In genomic region chr11:88677350-88677749, GRCm38 (mm10) we compare ENCODE assay signal across 20 mouse cellular contexts. TPM values are rescaled to one million over a fixed set of nuclear protein-coding genes. Genes with fewer than 3 reads are reported as not detected.
DNase-seq lines count a peak whose midpoint lies in the region; ATAC-seq and TF ChIP-seq lines count a peak whose summit lies in the region.
"Had no signal": no experiment of that assay in that cellular context is flagged by ENCODE, and none has a peak within 500 bp of the region (broad histone marks: within the 10 kb centered on the region; RNA-seq: fewer than 3 reads in every experiment).

No protein-coding gene starts in this region.

- 0 out of 2 replicates have a peak overlapping the region, but pooled peaks have one; percentile 44 for H3K27ac ChIP-seq in embryonic facial prominence, embryonic 15.5 days (replicated peaks)
- no peak overlapping the region for H3K27ac ChIP-seq in embryonic facial prominence, embryonic 10.5 days (replicated peaks)
- peak overlapping the region; percentile 49 for H3K27ac ChIP-seq in hindbrain, postnatal 0 days
- H3K27ac ChIP-seq in hindbrain, embryonic 10.5 days: no peak overlapping the region
- H3K27ac ChIP-seq in neural tube, embryonic 13.5 days (replicated peaks): peak overlapping the region; percentile 52; the same call in 1 of the 2 replicates
- no peak overlapping the region for H3K27ac ChIP-seq in thymus, adult 2 months (ENCODE audit: control insufficient read depth, insufficient read depth, low read length)
- H3K27ac ChIP-seq: heart, adult 2 months; heart, embryonic 15.5 days; limb, embryonic 13.5 days; liver, embryonic 14.5 days; lung, embryonic 15.5 days had no signal

- H3K9ac ChIP-seq in embryonic facial prominence, embryonic 15.5 days: no peak overlapping the region
- no peak overlapping the region for H3K9ac ChIP-seq in hindbrain, postnatal 0 days (replicated peaks; ENCODE audit: low read length)
- no peak overlapping the region for H3K9ac ChIP-seq in neural tube, embryonic 13.5 days
- H3K9ac ChIP-seq: heart, embryonic 15.5 days; limb, embryonic 13.5 days; liver, embryonic 14.5 days; lung, embryonic 15.5 days had no signal

- no peak overlapping the region for H3K4me3 ChIP-seq in embryonic facial prominence, embryonic 15.5 days (replicated peaks)
- H3K4me3 ChIP-seq in embryonic facial prominence, embryonic 10.5 days: no peak overlapping the region
- H3K4me3 ChIP-seq in hindbrain, postnatal 0 days (ENCODE audit: low read length): no peak overlapping the region
- no peak overlapping the region for H3K4me3 ChIP-seq in hindbrain, embryonic 10.5 days
- H3K4me3 ChIP-seq in neural tube, embryonic 13.5 days: no peak overlapping the region
- H3K4me3 ChIP-seq in thymus, adult 2 months (ENCODE audit: control insufficient read depth, insufficient read depth, low read length): no peak overlapping the region
- H3K4me3 ChIP-seq: heart, adult 2 months; heart, embryonic 15.5 days; limb, embryonic 13.5 days; lung, embryonic 15.5 days had no signal

- H3K27me3 ChIP-seq in embryonic facial prominence, embryonic 15.5 days: no peaks in the 10 kb centered on the region
- H3K27me3 ChIP-seq in embryonic facial prominence, embryonic 10.5 days (replicated peaks; ENCODE audit: low read depth, poor library complexity, severe bottlenecking): no peaks in the 10 kb centered on the region
- no peaks in the 10 kb centered on the region for H3K27me3 ChIP-seq in hindbrain, postnatal 0 days (ENCODE audit: insufficient read depth, low read length)
- no peaks in the 10 kb centered on the region for H3K27me3 ChIP-seq in hindbrain, embryonic 10.5 days (ENCODE audit: insufficient read depth, poor library complexity, severe bottlenecking)
- H3K27me3 ChIP-seq in neural tube, embryonic 13.5 days: no peaks in the 10 kb centered on the region
- no peaks in the 10 kb centered on the region for H3K27me3 ChIP-seq in thymus, adult 2 months (ENCODE audit: control insufficient read depth, insufficient read depth, low read length)
- H3K27me3 ChIP-seq: heart, embryonic 15.5 days; limb, embryonic 13.5 days; lung, embryonic 15.5 days had no signal

- H3K4me1 ChIP-seq in embryonic facial prominence, embryonic 15.5 days: peaks cover 25% of the 10 kb centered on the region; the same call in 1 of the 2 replicates
- peaks cover 28% of the 10 kb centered on the region for H3K4me1 ChIP-seq in embryonic facial prominence, embryonic 10.5 days
- peaks cover 9% of the 10 kb centered on the region; the same call in 1 of the 2 replicates for H3K4me1 ChIP-seq in hindbrain, postnatal 0 days (ENCODE audit: insufficient read depth, low read length)
- peaks cover 54% of the 10 kb centered on the region for H3K4me1 ChIP-seq in hindbrain, embryonic 10.5 days (replicated peaks)
- peaks cover 60% of the 10 kb centered on the region for H3K4me1 ChIP-seq in neural tube, embryonic 13.5 days (replicated peaks)
- H3K4me1 ChIP-seq in thymus, adult 2 months (replicated peaks; ENCODE audit: control insufficient read depth, insufficient read depth, low read length): peaks cover 2% of the 10 kb centered on the region; the same call in 1 of the 2 replicates

- TF ChIP-seq CTCF in hindbrain, postnatal 0 days (IDR thresholded peaks at IDR 0.05; ENCODE audit: low read depth): no peak
- TF ChIP-seq CTCF in thymus, adult 2 months (IDR thresholded peaks at IDR 0.05; ENCODE audit: borderline replicate concordance, control insufficient read depth, extremely low read depth, insufficient read depth, low read length, poor library complexity): no peak

- no peak for ATAC-seq in embryonic facial prominence, embryonic 15.5 days (ENCODE audit: insufficient number of reproducible peaks, low FRiP score, low TSS enrichment, low read depth)
- no peak for ATAC-seq in hindbrain, postnatal 0 days
- ATAC-seq in neural tube, embryonic 13.5 days (ENCODE audit: low read depth): no peak
- ATAC-seq: forebrain, embryonic 14.5 days; intestine, postnatal 0 days had no signal

- WGBS in embryonic facial prominence, embryonic 15.5 days: 71% methylated on average over 7 of the region's 7 CpGs
- WGBS in embryonic facial prominence, embryonic 10.5 days: 83% methylated on average over 7 of the region's 7 CpGs
- 64% methylated on average over 7 of the region's 7 CpGs for WGBS in hindbrain, postnatal 0 days
- WGBS in hindbrain, embryonic 10.5 days: 85% methylated on average over 7 of the region's 7 CpGs
- 78% methylated on average over 7 of the region's 7 CpGs for WGBS in neural tube, embryonic 13.5 days
- 92% methylated on average over 7 of the region's 7 CpGs for WGBS in thymus, adult 2 months

- 0 out of 2 replicates have a peak, but pooled peaks cover 26% of the 10 kb centered on the region for H3K36me3 ChIP-seq in embryonic facial prominence, embryonic 15.5 days
- H3K36me3 ChIP-seq in embryonic facial prominence, embryonic 10.5 days (replicated peaks): peaks cover 95% of the 10 kb centered on the region
- peaks cover 9% of the 10 kb centered on the region; the same call in 1 of the 2 replicates for H3K36me3 ChIP-seq in hindbrain, postnatal 0 days (ENCODE audit: insufficient read depth, low read length)
- peaks cover 97% of the 10 kb centered on the region for H3K36me3 ChIP-seq in hindbrain, embryonic 10.5 days
- H3K36me3 ChIP-seq in neural tube, embryonic 13.5 days: peaks cover 34% of the 10 kb centered on the region
- H3K36me3 ChIP-seq in thymus, adult 2 months (ENCODE audit: control insufficient read depth, insufficient read depth, low read length): 0 out of 2 replicates have a peak, but pooled peaks cover 5% of the 10 kb centered on the region

- DNase-seq in embryonic facial prominence, embryonic 10.5 days (ENCODE audit: low spot score): no peak
- DNase-seq in hindbrain, postnatal 0 days (ENCODE audit: low spot score): no peak
- DNase-seq in hindbrain, embryonic 10.5 days (ENCODE audit: low spot score): no peak
- no peak for DNase-seq in neural tube, embryonic 10.5 days (ENCODE audit: extremely low spot score, low spot score)
- no peak for DNase-seq in spleen, postnatal 14 days (ENCODE audit: low spot score in 2 of 2)
- DNase-seq in thymus, adult 2 months: no peak
- DNase-seq: adrenal gland, adult 2 months; cerebellum, adult 8-10 months; gastrocnemius, postnatal 25 days; heart, adult 2 months; lung, postnatal 4 days; thymus, postnatal 36 days had no signal

- H3K4me2 ChIP-seq in embryonic facial prominence, embryonic 15.5 days (replicated peaks): no peak overlapping the region
- no peak overlapping the region for H3K4me2 ChIP-seq in hindbrain, postnatal 0 days (ENCODE audit: low read depth, low read length)
- H3K4me2 ChIP-seq in neural tube, embryonic 13.5 days: no peak overlapping the region
- H3K4me2 ChIP-seq: heart, embryonic 15.5 days; limb, embryonic 13.5 days; lung, embryonic 15.5 days had no signal

- no peak for TF ChIP-seq POLR2A in thymus, adult 2 months (IDR thresholded peaks at IDR 0.05; ENCODE audit: control insufficient read depth, extremely low read depth, insufficient read depth, low read length, poor library complexity)

- no peaks in the 10 kb centered on the region for H3K9me3 ChIP-seq in embryonic facial prominence, embryonic 15.5 days (replicated peaks)
- H3K9me3 ChIP-seq in embryonic facial prominence, embryonic 10.5 days: no peaks in the 10 kb centered on the region
- H3K9me3 ChIP-seq in hindbrain, postnatal 0 days (ENCODE audit: low read length): no peaks in the 10 kb centered on the region
- H3K9me3 ChIP-seq in hindbrain, embryonic 10.5 days: no peaks in the 10 kb centered on the region
- no peaks in the 10 kb centered on the region for H3K9me3 ChIP-seq in neural tube, embryonic 13.5 days
- H3K9me3 ChIP-seq: heart, embryonic 15.5 days; limb, embryonic 13.5 days; lung, embryonic 15.5 days had no signal

RNA-seq across cellular contexts. Expression of gene Msi2, which starts 41.0 kb away (rescaled TPM):
- polyA plus RNA-seq in embryonic facial prominence, embryonic 15.5 days (2015; fragmentation: Nextera tagmentation; extraction: Ambion mirVana): 18.3 and 19.7 TPM in 2 replicates
- 20.2 and 22.6 TPM in 2 replicates for polyA plus RNA-seq in embryonic facial prominence, embryonic 10.5 days (2016; fragmentation: Nextera tagmentation; extraction: Ambion mirVana)
- total RNA-seq in hindbrain, postnatal 0 days (2014; rRNA removed): 165 and 170 TPM in 2 replicates
- polyA plus RNA-seq in hindbrain, postnatal 0 days (2015; fragmentation: Nextera tagmentation; extraction: Ambion mirVana): 33.0 and 36.8 TPM in 2 replicates
- polyA plus RNA-seq in hindbrain, embryonic 10.5 days (2016; fragmentation: Nextera tagmentation; extraction: Ambion mirVana): 27.3 and 29.9 TPM in 2 replicates
- polyA plus RNA-seq in neural tube, embryonic 13.5 days (2015; fragmentation: Nextera tagmentation; extraction: Ambion mirVana): 20.9 and 21.7 TPM in 2 replicates
- polyA plus RNA-seq in thymus, adult 2 months (2012; rRNA removed): 51.3 and 63.3 TPM in 2 replicates

Comparison
In these comparisons a context has a peak if more than half of its experiments do, and no peak if none do; other contexts are left out.
1. H3K27ac ChIP-seq: peak in embryonic facial prominence, embryonic 15.5 days (single experiment), hindbrain, postnatal 0 days (single experiment) and neural tube, embryonic 13.5 days (single experiment); none in embryonic facial prominence, embryonic 10.5 days (single experiment), hindbrain, embryonic 10.5 days (single experiment) and thymus, adult 2 months (single experiment).